Mouse (Mus musculus) G1E (cell line): ENCODE data around the gene Ddr2.

Source experiments
- CTCF ChIP-seq: IDR thresholded peaks from 2 replicates; pipeline ENCODE4 v1.5.1; 2012; ENCODE audit warnings: low read depth, low read length, inconsistent platforms, mixed read lengths
- TAL1 ChIP-seq: conservative IDR thresholded peaks from 2 replicates; pipeline ENCODE4 v1.6.1; 2012; ENCODE audit warnings: low read depth, low read length, inconsistent platforms, mixed read lengths

DNA sequence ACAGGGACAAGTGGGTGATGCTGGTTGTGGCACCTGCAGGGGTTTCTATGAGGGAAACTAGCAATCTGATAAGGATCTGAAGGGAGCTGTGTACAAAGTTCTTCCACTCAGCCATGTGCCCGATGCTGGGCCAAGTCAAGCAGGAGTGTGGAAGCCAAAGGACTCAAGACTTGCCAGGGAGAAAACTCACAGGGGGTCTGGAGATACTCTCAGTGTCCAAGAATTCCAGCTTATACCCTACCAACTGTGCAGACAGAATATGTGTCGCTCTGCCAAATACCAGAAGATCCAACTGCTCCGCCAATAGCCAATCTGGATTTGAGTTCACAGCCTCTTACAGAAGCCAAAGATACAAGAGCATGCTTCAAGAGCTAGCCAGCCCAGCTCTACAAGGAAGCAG is 95.8 kb downstream of the Ddr2 start:
- TF ChIP-seq TAL1 (no peak), CTCF (no peak)
